Mouse (Mus musculus) kidney, postnatal 4 days (tissue): ENCODE measurements around the gene Cep170b.
A peak's percentile ranks its signal among the peaks of the same experiment; 100 is the strongest.

Experiments
- DNase-seq, 2 experiments: peaks; one replicate each; pipeline ENCODE4 v3.0.0; 2021; ENCODE audit warnings: mixed read lengths in 2 of 2

Cep170b gene

DNA sequence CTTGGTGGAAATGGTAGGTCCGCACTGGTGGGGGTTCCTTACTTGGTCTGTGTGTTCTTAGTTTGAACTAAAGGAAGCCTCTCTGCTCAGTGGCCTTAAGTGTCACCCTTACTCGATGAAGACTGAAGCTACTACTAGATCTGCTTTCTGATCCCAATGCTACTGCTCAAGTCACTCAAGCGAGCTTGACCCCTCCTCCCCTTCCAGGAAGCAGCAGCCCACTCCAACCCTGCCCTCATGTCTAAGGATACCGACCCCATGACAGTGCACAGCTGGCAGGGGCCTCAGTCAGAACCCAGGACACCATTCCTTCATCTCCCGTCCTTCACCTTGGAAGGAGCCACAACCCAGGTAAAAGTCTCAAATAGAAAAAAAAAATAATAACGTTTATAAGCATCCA, at the start of gene Cep170b:
Gene Cep170b, plus strand, starts transcription at position 240 of the 400 bp plus-strand sequence.
- peak in 1 of 2 experiments; percentile 52 for DNase-seq

DNA sequence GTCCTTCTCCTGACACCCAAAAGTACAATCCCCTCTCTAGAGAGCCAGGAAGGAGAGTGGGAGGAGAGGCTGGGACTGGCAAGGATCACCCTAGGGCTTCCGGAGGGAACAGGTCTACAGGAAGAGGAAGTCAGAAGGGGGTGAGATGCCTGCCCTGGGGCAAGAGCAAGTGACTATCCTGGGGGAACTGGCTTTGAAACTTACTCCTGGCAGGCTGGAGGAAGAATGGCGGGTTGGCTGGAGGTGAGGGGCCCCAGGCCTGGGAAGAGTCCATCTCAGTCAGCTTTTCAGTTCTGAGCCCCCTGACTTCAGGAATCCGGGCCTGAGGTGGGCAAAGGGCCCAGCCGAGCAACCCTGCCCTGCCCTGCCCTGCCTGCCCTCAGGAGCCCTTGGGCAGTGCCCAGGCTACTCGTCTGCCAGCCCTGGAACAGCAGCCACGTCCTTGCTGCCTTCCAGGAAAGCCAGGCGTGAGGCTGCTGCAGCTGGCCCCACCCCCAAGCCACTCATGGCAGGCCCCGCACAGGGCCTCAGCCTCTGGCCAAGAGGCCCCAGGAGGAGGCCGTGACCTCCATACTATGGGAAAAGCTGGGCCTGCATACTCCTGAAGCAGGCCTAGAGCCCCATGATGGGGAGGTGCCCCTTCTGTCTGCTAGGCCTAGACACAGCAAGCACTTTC, 49.4 kb upstream of the Cep170b start:
- peak; percentile 40 to 60 for DNase-seq

DNA sequence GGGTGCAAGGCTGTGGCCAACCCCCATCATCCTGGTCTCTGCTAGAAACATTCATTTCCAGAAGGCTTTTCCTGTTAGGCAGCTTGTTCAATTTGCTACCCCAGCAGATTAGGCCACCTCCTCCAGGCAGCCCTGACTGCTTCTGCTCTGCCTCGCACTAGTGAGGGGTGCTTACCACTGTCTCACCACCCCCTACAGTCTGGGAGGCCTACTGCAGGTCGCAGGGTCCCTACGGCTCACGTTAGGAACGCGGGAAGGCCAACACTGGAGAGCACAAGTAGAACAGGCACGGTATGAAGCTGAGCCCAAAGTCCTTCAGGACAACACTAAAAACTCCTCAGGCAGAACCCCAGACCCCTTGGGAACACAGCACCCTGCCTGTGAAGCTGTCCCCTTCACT, 48.4 kb upstream of the Cep170b start:
- DNase-seq: peak in 1 of 2 experiments; percentile 53

DNA sequence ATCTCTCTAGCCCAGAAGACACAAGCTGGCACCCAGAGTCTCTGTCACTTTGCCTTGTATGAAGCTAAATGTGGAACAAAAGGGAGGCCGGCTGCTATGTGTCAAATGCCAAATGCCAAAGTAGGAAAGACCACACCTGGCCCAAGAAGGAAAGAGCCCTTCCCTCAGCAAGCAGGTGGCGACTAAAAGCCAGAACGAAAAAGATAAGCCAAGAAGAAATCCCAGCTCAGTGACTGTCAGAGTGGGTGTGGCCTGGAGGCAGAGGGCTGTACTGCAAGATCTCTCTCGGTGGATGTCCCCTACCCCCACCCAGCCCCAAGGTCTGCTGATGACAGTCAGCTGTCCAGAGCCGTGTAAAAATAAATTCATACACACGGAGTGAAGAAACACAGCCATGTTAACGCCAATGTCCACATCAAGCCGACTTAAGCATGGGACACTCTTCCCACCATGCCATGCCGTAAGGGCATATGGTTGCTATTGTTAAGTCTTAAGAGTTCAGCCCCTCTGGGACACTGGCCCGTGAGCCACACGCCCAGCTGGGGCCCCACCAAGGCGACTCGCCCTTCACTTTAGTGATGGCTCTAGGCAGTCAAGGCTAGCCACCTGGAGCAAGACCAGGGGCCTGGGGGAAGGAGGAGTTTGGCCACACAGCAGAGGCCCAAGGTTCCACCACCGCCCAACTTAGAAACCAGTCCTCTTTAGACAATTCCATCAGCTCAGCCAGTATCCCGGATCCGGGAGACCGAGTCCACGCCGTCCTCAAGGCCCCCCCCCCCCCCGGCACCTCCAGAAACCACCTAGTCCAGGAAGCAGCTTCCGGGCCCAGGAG, 47.3 kb upstream of the Cep170b start:
- peak; percentile 64 to 75 for DNase-seq

DNA sequence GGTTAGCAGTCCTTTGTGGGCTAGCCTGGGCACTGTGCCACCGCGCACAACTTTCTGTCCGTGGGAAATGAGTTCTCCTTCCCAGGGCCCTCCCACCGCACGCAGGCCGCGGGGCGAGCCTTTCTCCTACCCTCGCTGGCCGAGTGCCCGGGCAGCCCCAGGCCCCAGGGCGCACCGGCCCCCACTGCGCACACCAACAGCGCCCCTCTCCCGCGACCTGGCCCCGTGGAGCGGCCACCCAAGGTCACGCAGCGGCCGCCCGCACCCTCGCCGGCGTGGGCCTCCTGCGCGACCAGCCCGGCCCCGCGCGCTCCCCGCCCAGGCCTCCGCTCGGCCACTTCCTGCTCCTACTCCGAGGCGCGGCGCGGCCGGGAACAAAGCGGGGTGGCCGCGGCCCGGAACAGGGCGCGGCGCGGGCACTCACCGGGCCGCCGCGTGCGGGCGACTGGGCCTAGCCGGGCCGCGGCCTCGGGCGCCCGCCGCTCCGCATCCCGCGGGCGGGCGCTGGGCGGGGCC, 46.6 kb upstream of the Cep170b start:
- DNase-seq: peak; percentile 72 to 80

DNA sequence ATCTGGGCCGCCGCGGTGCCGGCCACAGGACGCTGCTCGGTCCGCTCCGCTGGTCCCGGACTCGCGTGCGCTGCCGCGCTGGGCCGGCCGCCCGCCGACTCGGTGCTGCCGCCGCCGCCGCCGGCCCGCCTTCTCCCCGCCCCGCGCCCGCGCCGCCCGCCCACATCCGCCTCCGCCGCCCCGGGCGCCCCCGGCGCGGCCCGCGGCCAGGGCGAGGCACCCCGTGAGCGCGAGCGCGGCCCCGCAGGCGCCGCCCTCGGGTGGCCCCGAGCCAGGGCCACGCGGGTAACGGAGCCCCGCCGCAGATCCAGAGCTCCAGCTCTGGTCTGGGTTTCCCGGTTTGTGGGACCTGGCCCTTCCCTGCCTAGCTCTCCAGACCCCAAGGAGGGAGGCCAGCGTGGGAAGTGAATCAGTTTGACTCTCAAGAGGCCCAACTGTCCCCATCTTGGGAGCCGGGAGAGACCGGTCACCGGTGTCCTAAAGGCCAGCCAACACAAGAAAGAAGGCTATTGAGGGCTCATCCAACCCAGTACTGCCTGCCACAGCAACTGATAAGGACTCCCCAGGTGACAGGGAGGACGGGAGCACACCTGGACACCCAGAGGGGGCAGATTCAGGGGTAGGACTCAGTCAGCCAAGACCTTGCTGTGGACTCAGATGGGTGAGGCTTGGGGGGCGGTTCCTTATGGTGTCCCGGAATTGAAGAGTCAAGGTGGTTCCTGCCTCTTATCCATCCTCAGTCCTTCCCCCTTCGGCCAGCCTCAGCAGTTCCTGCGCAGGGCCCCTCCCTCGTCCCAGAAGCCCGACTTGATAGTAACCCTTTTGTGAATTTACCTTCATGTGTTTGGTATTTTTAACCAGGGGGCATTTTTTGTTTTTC, 45.9 kb upstream of the Cep170b start, which contains the start of gene Akt1:
Gene Akt1, minus strand, starts transcription at position 753 of the 880 bp plus-strand sequence.
- DNase-seq: peak; percentile 64 to 74

DNA sequence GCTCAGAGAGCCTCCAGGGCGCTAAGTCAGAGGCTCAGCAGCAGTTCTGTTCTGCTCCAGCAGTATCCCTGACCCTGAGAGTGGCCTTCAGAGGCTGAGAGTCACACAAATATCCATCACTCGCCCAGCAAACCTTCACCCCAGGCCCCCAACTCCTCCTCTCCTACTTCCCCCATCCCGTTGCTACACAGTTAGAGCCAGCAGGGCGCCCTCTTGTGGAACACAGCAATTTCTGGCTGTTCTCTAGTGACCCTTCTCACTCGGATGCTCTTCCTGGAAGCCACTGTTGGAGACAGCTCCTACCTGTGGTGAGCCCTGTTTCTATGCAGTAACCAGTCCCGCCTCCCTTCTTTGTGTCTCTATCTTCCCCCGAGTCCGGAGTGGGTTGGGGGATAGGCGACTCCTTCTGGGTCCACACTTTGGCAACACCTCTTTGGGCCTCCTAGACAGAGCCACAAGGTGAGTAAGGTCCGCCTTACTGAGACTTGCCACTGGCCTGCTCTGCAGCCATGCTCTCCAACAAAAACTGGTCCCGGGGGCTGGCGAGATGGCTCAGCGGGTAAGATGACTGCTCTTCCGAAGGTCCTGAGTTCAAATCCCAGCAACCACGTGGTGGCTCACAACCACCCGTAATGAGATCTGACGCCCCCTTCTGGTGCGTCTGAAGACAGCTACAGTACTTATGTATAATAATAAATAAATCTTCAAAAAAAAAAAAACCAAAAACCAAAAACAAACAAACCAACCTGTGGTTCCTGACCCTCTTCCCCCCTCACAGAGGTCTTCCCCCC, 44.8 kb upstream of the Cep170b start:
- DNase-seq: peak; percentile 91 to 93

DNA sequence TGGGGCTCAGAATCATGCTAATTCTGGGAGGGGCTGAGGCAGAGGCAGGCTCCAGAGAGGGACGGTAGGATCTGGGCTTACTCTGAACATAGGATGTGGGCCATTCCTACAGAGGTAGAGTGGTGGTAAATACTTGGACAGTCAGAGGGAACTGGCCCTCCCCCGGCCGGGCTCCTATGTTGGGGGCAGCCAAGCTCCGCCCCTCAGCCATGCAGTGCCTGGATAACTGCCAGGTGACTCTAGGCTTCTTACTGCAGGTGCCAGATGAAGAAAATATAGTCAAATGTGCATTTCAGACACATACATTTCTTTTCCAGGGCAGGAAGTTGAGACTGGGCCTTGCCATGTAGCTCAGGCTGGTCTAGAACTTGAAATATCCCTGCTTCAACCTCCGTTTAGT, 43.2 kb upstream of the Cep170b start:
- no peak for DNase-seq

DNA sequence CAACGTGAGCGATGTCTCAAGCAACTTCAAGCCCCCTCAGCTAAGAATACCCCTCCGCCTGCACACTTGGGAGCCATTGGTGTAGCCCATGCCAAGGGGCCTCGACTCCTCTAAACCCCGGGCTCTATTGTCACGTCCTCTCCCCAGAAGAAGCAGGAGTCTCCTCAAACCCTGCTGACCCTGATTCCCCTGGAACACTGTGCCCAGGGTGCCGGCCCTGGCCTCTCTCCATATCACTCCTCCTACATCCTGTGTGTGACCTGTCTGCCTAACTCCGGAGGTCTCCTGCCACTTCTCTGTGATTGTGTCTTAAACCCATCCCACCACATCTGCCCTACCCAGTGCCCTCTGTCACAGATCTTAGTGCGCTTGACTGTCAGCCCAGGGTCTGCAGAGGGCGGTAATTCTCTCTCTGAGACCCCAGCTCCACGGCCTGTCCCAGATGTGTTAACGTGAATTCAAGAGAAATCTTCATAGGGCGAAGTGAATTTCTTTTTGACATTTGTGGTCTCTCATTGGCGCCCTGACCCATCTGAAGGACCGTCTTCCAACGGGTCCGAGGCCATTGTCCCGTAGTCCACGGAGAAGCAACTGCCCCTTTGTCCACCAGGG, 42.2 kb upstream of the Cep170b start:
- no peak for DNase-seq

DNA sequence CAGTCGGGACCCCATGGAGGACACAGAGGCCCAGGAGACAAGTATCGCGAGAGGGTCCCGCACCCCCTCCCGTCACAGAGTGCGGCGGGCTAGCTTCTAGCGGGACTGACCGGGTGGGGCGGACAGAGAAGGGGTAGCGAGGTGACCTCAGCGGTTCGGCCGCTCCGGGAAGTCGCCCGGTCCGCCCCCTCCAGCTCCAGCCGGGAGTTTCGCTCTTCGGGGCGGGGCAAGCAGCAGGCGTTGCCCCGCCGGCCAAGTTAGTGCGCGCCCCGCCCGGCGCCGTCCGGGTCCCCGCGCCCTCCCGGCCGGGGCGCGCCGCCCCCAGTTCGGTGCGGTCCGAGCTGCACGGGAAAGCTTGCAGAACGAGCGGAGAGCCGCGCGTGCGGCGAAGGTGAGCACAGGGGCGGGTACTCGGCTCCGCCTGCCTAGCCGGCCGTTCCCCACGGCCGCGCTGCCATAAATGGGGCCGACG, 41.7 kb upstream of the Cep170b start, which contains the start of gene Zbtb42:
Gene Zbtb42, plus strand, starts transcription at position 274 of the 472 bp plus-strand sequence.
- DNase-seq: peak; percentile 81 to 91

DNA sequence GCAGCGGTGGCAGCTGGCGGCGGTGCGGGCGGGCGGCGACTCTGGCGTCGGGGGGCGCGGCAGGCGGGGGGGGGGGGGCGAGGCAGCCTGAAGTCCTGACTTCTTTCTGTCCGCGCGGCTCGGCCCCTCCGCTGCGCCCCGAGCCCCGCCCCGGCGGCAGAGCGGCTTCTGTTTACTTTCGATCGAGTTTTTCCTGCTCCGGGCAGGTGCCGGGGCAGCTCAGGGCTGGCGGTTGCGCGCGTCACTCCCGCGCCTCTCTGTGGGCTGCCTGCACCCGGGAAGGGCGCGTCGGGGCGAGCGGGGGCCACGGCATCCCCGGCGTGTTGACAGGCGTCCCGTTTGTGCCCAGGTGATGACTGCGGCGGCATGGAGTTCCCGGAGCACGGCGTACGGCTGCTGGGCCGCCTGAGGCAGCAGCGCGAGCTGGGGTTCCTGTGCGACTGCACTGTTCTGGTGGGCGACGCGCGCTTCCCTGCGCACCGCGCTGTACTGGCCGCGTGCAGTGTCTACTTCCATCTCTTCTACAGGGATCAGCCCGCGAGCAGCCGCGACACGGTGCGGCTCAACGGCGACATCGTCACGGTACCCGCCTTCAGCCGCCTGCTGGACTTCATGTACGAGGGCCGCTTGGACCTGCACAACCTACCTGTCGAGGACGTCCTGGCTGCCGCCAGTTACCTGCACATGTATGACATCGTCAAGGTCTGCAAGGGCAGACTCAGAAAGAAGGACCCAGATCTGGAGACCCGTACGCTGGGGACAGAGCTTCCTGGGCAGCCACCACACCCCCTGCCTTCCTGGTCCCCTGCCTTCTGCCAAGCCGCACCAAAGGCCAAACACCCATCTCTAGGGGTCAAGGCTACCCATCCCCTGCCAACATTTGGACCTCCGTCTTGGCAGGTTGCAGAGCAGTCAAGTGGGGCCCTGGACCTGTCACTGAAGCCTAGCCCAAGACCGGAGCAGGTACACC, 40.9 kb upstream of the Cep170b start:
- peak; percentile 62 to 76 for DNase-seq

DNA sequence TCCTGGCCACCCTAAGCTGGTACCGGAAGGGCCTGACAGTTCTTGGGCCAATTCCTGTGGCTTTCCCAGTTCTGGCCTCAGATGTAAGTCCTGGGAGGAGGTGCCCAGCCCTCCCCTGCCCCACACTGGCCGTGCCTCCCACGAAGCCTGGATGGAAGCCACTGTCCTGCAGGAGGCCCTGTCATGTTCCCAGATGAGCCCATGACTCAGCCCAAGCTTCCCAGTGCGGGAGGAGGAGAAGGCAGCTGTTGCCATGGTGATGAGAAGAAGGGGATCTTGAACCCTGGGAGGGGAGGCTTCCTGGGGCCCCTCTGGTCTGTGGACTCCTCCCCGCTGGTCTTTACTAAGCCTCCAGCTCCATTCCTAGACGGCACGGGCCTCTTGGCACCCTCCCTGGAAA, 36.9 kb upstream of the Cep170b start:
- peak in 1 of 2 experiments; percentile 1 for DNase-seq

DNA sequence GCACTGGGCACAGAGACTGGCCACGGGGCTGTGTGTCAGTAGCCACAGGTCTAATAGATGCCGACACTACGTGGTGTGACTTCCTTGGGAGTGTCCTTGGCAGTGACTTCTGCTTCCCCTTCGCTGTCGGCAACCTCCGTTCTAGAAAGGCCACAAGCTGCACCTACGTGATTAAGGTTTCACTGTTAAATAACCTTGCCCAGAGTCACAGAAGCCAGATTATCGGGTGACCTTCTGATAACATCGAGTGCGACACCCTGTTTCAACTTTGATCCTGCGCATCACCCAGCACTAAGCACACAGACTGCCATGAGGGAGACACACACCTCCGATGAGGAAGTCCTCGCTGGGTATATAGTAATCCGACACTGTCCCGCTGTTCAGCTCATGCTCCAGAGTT, 31.8 kb upstream of the Cep170b start:
- DNase-seq: no peak

DNA sequence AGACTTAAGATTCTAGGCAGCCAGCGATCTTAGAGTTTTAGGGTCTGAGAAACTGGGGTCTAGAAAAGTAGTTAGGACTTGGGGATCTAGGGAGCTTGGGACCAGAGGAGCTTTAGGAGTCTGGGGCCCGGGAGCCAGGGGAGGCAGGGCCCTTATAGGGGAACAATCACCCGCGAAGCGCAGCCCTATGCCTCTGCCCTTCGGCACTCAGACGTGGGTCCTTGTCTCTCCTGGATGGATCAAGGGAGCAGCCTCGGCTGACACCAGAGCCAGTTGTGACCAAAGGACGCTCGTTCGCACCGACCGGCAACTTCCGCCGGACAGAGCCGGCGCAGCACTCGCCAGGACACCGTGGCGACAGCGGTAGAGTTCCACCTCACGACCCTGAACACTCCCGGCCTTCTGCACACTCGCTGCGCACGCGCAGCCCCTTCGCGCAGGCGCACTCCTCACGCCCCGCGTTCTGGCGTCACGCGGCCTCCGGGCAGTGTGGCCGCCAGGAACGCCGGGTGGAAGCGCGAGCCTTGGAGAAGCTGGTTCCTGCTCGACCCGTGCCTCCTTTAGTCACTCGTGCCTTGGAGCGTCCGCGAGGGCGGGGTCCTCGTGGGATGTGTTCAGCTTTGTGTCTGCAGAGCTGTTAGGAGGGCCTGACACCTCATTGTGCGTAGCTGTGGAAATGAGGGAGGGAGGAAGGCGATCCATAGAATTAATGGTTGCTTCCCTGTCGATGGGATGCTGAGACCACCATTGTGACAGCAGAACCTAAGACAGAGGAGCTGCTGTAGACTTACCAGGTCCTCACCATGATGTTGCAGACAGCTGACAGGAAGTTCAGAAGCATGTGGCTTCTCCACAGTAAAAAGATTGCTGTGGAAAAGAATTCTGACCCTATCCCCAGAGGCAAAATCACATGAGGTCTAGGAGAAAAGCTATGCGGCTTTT, 26.8 kb upstream of the Cep170b start:
- peak; percentile 96 to 97 for DNase-seq

DNA sequence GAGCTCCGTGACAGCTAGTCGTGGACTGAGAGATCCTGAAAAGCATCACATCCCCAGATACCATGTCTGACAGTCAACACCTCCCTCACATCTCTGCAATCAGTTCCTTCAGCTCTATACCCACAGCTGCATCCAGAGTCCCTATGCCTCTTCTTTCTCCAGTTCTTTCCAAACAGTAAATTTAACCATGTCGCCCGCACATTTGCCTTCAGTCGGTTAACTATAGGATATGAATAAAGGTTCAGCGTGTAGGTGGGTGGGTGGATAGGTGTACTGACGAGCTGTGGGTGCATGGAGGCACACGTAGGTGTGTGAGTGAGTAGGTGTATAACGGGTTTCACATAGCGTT, 26.2 kb upstream of the Cep170b start:
- DNase-seq: no peak

DNA sequence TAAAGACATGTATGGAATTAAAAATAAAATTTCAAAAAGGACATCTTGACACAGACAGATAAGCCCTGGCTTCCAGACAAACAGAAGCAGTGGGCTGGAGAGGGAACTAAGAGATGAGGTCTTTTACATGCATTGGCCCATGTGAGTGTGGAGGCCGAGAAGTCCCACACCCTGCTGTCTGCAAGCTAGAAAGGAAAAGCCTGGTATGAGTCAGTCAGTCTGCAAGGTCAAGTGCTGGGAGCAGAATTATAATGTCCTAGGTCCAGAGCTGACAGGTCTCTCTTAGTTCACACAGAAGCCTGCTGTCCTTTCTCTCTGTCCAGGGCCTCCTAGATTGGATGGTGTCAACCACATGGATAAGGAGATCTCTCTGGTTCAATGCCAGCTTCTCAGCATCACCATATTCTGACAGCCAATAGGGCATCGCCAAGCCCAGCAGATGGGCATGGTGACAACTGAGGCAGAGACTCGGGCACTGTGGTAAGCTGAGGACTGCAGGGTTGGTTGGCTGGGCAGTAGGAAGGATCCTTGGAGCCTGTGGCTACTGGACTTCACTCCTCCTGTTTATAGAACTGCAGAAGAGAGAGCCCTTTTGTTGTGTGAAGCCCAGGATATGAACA, 23.3 kb upstream of the Cep170b start:
- no peak for DNase-seq

DNA sequence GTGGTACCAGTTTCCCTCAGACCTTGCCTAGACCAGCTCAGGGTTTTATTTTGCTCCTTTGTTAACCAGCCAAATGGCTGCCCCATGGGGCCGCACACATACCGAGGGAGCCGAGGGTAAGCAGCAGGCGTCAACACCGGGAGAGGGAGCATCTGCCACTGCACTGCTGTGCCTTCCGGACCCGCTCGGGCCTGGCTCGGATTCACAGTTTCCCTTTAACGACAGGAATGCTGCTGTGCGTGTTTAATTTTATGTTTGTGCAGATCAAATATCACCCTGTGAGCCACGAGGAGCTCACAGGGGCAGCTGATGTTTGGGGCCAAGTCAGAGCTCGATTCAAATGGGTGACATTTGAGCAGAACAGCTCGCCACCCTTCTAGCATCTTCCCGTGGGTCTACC, 19.7 kb upstream of the Cep170b start:
- DNase-seq: peak; percentile 29 to 61
